Mouse (Mus musculus): ENCODE results near the gene Zfp518b.

Gene Zfp518b

GRCm38 (mm10) chr5:38634321-38635164 is 50.1 kb downstream of the Zfp518b start:
- in situ Hi-C loops (cut with MboI, MseI) = loop anchor here in 1 of 2 experiments (5.0 kb wide), 2 partner anchors 52 to 327 kb away; no protein-coding TSS in a partner anchor

- in situ Hi-C loops (cut with MboI, MseI) = loop anchor here in 1 of 2 experiments (5.0 kb wide), 1 partner anchor 50 kb away; no protein-coding TSS in a partner anchor
Measured at GRCm38 (mm10) chr5:38632463-38633449, 51.9 kb downstream of the Zfp518b start.

GRCm38 (mm10) chr5:38628023-38628422 is 56.6 kb downstream of the Zfp518b start:
- in situ Hi-C loops (cut with MboI, MseI) = no loop called here

- in situ Hi-C loops (cut with MboI, MseI) = no loop called here
Measured at GRCm38 (mm10) chr5:38626883-38627282, 57.7 kb downstream of the Zfp518b start.

GRCm38 (mm10) chr5:38620783-38621182 is 63.8 kb downstream of the Zfp518b start:
- in situ Hi-C loops (cut with MboI, MseI) = no loop called here

GRCm38 (mm10) chr5:38618908-38619307 is 65.7 kb downstream of the Zfp518b start:
- in situ Hi-C loops (cut with MboI, MseI) = no loop called here
